Mouse (Mus musculus) hindbrain, embryonic 16.5 days (tissue): ENCODE measurements at regions not wholly inside any gene's neighbourhood (a gene's known extent, or its start where the extent isn't known, plus 50 kb on each side); places are given as distances from the start of the nearest gene placed in this dataset.
A peak's percentile ranks its signal among the peaks of the same experiment; 100 is the strongest.

Experiments
- ATAC-seq: fragments of 200-750 bp; cut with Nextera tagmentation; 2 replicates; pipeline ENCODE4 v1.8.0; 2017; ENCODE audit warnings: moderate TSS enrichment, moderate library complexity
- H3K27ac ChIP-seq: fragments of 300-500 bp; sonication (generic); 2 replicates; pipeline ENCODE4 v1.5.1; 2014; ENCODE audit warnings: low read depth, mild to moderate bottlenecking, control low read depth, low read length, moderate library complexity
- H3K27me3 ChIP-seq: fragments of 300-500 bp; sonication (generic); replicated peaks from 2 replicates; pipeline ENCODE4 v1.6.1; 2014; ENCODE audit warnings: low read length; ENCODE audit not compliant: control insufficient read depth, insufficient read depth
- H3K36me3 ChIP-seq: fragments of 300-500 bp; sonication (generic); 2 replicates; pipeline ENCODE4 v1.6.1; 2014; ENCODE audit warnings: mild to moderate bottlenecking, low read length, moderate library complexity, mixed read lengths; ENCODE audit not compliant: control insufficient read depth, insufficient read depth
- H3K4me1 ChIP-seq: fragments of 300-500 bp; sonication (generic); 2 replicates; pipeline ENCODE4 v1.6.1; 2014; ENCODE audit warnings: low read depth, low read length; ENCODE audit not compliant: control insufficient read depth, insufficient read depth
- H3K4me2 ChIP-seq: fragments of 300-500 bp; sonication (generic); 2 replicates; pipeline ENCODE4 v1.6.1; 2014; ENCODE audit warnings: mild to moderate bottlenecking, low read length, control low read depth, moderate library complexity
- H3K4me3 ChIP-seq: fragments of 300-500 bp; sonication (generic); 2 replicates; pipeline ENCODE4 v1.5.1; 2014; ENCODE audit warnings: mild to moderate bottlenecking, low read length, control low read depth, moderate library complexity
- H3K9ac ChIP-seq: fragments of 300-500 bp; sonication (generic); 2 replicates; pipeline ENCODE4 v1.6.1; 2014; ENCODE audit warnings: low read depth, mild to moderate bottlenecking, control low read depth, low read length, moderate library complexity
- H3K9me3 ChIP-seq: fragments of 300-500 bp; sonication (generic); 2 replicates; pipeline ENCODE4 v1.6.1; 2014; ENCODE audit warnings: mild to moderate bottlenecking, low read length, moderate library complexity; ENCODE audit not compliant: control insufficient read depth
- WGBS: fragments of 180-500 bp; shearing (Covaris S2); extraction: QIAGEN DNeasy Blood & Tissue Kit; methylation state at CpG from one replicate; pipeline ENCODE4 v1.1.7; 2014; 5-methylcytosine and 5-hydroxymethylcytosine counted together

- no peak overlapping the region for H3K4me2 ChIP-seq
- no peaks in the 10 kb centered on the region for H3K27me3 ChIP-seq
- WGBS = 84% methylated on average over 4 of the region's 4 CpGs
Observed at GRCm38 (mm10) chr16:30765591-30765990, 166.1 kb downstream of the Fam43a start.

GRCm38 (mm10) chr16:30769007-30769442 lies 169.5 kb downstream of the Fam43a start:
- H3K36me3 ChIP-seq = no peaks in the 10 kb centered on the region

More at GRCm38 (mm10) chr16:30765591-30765990, 166.1 kb downstream of the Fam43a start:
- H3K9me3 ChIP-seq = no peaks in the 10 kb centered on the region
- H3K36me3 ChIP-seq = no peaks in the 10 kb centered on the region
- H3K4me1 ChIP-seq = no peaks in the 10 kb centered on the region
- H3K9ac ChIP-seq = no peak overlapping the region
- ATAC-seq = no peak
- H3K4me3 ChIP-seq = no peak overlapping the region
- no peak overlapping the region for H3K27ac ChIP-seq

GRCm38 (mm10) chr16:30769467-30769866 lies 169.9 kb downstream of the Fam43a start:
- ATAC-seq = no peak
- Histone ChIP-seq H3K4me1 (no peaks in the 10 kb centered on the region), H3K4me2 (no peak overlapping the region), H3K4me3 (no peak overlapping the region), H3K27me3 (no peaks in the 10 kb centered on the region), H3K9ac (no peak overlapping the region), H3K36me3 (no peaks in the 10 kb centered on the region), H3K27ac (no peak overlapping the region), H3K9me3 (no peaks in the 10 kb centered on the region)
- WGBS = 38% methylated on average over 11 of the region's 11 CpGs

More at GRCm38 (mm10) chr16:30769007-30769442, 169.5 kb downstream of the Fam43a start:
- no peaks in the 10 kb centered on the region for H3K27me3 ChIP-seq
- no peak overlapping the region for H3K4me2 ChIP-seq
- H3K4me3 ChIP-seq = no peak overlapping the region
- no peaks in the 10 kb centered on the region for H3K9me3 ChIP-seq
- no peaks in the 10 kb centered on the region for H3K4me1 ChIP-seq
- H3K9ac ChIP-seq = no peak overlapping the region
- 26% methylated on average over 5 of the region's 5 CpGs for WGBS
- ATAC-seq = peak; percentile 37; the same call in 1 of the 2 replicates
- no peak overlapping the region for H3K27ac ChIP-seq

GRCm38 (mm10) chr16:30772802-30773201 lies 173.3 kb downstream of the Fam43a start:
- H3K9me3 ChIP-seq = no peaks in the 10 kb centered on the region
- no peaks in the 10 kb centered on the region for H3K27me3 ChIP-seq
- ATAC-seq = no peak
- H3K4me1 ChIP-seq = peaks cover 14% of the 10 kb centered on the region
- H3K4me2 ChIP-seq = no peak overlapping the region
- 77% methylated on average over 3 of the region's 3 CpGs for WGBS
- H3K9ac ChIP-seq = no peak overlapping the region
- H3K36me3 ChIP-seq = no peaks in the 10 kb centered on the region
- H3K27ac ChIP-seq = no peak overlapping the region
- no peak overlapping the region for H3K4me3 ChIP-seq

- H3K27ac ChIP-seq = no peak overlapping the region
- no peaks in the 10 kb centered on the region for H3K27me3 ChIP-seq
- WGBS = 45% methylated on average over 14 of the region's 14 CpGs
- H3K9me3 ChIP-seq = no peaks in the 10 kb centered on the region
- H3K9ac ChIP-seq = no peak overlapping the region
- H3K4me1 ChIP-seq = peaks cover 14% of the 10 kb centered on the region
- H3K36me3 ChIP-seq = no peaks in the 10 kb centered on the region
- no peak overlapping the region for H3K4me2 ChIP-seq
- ATAC-seq = peak; percentile 63
- no peak overlapping the region for H3K4me3 ChIP-seq
Observed at GRCm38 (mm10) chr16:30774951-30775661, 175.6 kb downstream of the Fam43a start.

- H3K27ac ChIP-seq = no peak overlapping the region
- H3K4me2 ChIP-seq = no peak overlapping the region; the same call in 1 of the 2 replicates
- H3K4me3 ChIP-seq = no peak overlapping the region
- H3K27me3 ChIP-seq = no peaks in the 10 kb centered on the region
- no peaks in the 10 kb centered on the region for H3K36me3 ChIP-seq
- 51% methylated on average over 21 of the region's 21 CpGs for WGBS
- H3K4me1 ChIP-seq = peaks cover 14% of the 10 kb centered on the region
- no peak for ATAC-seq
- H3K9me3 ChIP-seq = no peaks in the 10 kb centered on the region
- H3K9ac ChIP-seq = 0 out of 2 replicates have a peak overlapping the region, but pooled peaks have one; percentile 42
Observed at GRCm38 (mm10) chr16:30775740-30776700, 176.5 kb downstream of the Fam43a start.

- no peaks in the 10 kb centered on the region for H3K36me3 ChIP-seq
- no peak overlapping the region for H3K9ac ChIP-seq
- WGBS = 86% methylated on average over 6 of the region's 6 CpGs
Observed at GRCm38 (mm10) chr16:30777416-30777815, 177.9 kb downstream of the Fam43a start.

GRCm38 (mm10) chr16:30778078-30778477 lies 178.6 kb downstream of the Fam43a start:
- no peak for ATAC-seq
- 55% methylated on average over 7 of the region's 7 CpGs for WGBS

More at GRCm38 (mm10) chr16:30777416-30777815, 177.9 kb downstream of the Fam43a start:
- Histone ChIP-seq H3K27ac (no peak overlapping the region), H3K4me3 (no peak overlapping the region), H3K9me3 (no peaks in the 10 kb centered on the region), H3K4me1 (peaks cover 14% of the 10 kb centered on the region), H3K27me3 (no peaks in the 10 kb centered on the region), H3K4me2 (no peak overlapping the region)
- ATAC-seq = no peak

GRCm38 (mm10) chr16:30778945-30779344 lies 179.4 kb downstream of the Fam43a start:
- Histone ChIP-seq H3K36me3 (no peaks in the 10 kb centered on the region), H3K9ac (no peak overlapping the region), H3K9me3 (no peaks in the 10 kb centered on the region), H3K4me1 (peaks cover 14% of the 10 kb centered on the region), H3K4me2 (no peak overlapping the region), H3K4me3 (no peak overlapping the region), H3K27me3 (no peaks in the 10 kb centered on the region), H3K27ac (no peak overlapping the region)
- whole genome bisulfite sequencing = 83% methylated on average over 5 of the region's 5 CpGs
- no peak for ATAC-seq

More at GRCm38 (mm10) chr16:30778078-30778477, 178.6 kb downstream of the Fam43a start:
- H3K27ac ChIP-seq = no peak overlapping the region
- H3K9ac ChIP-seq = no peak overlapping the region
- peaks cover 14% of the 10 kb centered on the region for H3K4me1 ChIP-seq
- no peaks in the 10 kb centered on the region for H3K27me3 ChIP-seq
- no peak overlapping the region for H3K4me2 ChIP-seq
- H3K9me3 ChIP-seq = no peaks in the 10 kb centered on the region
- no peak overlapping the region for H3K4me3 ChIP-seq
- H3K36me3 ChIP-seq = no peaks in the 10 kb centered on the region
